Mouse (Mus musculus): Measurements from ENCODE around the gene Zkscan16. TPM values are rescaled to one million over a fixed set of nuclear protein-coding genes. Genes with fewer than 3 reads are reported as not detected.

The Zkscan16 gene
- polyA plus RNA-seq, 2 experiments, result 0.08 to 0.11 TPM

DNA sequence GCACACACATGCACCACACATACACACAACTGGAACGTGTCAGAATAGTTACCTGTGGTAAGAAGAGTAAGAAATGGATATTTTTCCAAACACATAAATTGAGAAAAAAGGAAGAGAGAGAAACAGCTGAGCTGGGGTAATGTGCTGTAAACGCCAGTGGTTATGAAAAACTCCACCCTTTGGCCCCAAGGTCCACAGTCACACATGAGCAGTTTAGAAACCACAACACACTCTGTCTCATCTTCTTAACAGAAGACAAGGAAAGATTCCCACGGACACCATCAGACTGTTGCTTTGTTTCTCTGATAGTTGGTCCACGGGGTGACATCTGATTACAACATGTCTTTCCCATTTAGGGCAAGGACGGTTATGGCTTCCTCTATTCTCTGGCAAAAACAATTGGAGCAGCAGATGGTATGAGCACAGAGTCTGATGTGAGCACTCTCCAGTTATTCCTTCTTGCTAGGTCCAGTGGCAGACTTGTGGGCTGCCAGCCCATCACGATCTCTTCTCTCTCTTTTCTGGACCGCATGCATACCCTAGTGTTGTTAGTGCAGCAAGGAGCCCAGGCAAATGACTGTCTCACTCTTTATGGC lies 46.0 kb downstream of the Zkscan16 start:
- TF ChIP-seq CTCF (IDR thresholded peaks at IDR 0.05; ENCODE audit: low read depth) (no peak), EP300 (IDR thresholded peaks at IDR 0.05; ENCODE audit: low read depth) (no peak)
- ATAC-seq (ENCODE audit: insufficient read depth), result no peak
- WGBS (ENCODE audit: insufficient replicate concordance), result 40% methylated on average over 7 of the region's 7 CpGs
- no peak for DNase-seq (ENCODE audit: low read depth in 3 of 3, low spot score in 3 of 3)
- no peaks in the 10 kb centered on the region for H3K27me3 ChIP-seq (ENCODE audit: control insufficient read depth, insufficient read depth, low read length)
- H3K9me3 ChIP-seq (ENCODE audit: control insufficient read depth, low read length), result no peaks in the 10 kb centered on the region
- H3K4me3 ChIP-seq (ENCODE audit: insufficient read depth in 1 of 2, low read depth in 2 of 2, low read length in 2 of 2), result no peak overlapping the region
- H3K9ac ChIP-seq (replicated peaks), result no peak overlapping the region
- H3K4me2 ChIP-seq (ENCODE audit: low read depth), result no peak overlapping the region
- no peaks in the 10 kb centered on the region for H3K36me3 ChIP-seq (replicated peaks; ENCODE audit: control insufficient read depth, insufficient read depth, low read depth)
- peaks cover 41 to 57% of the 10 kb centered on the region in 2 experiments for H3K4me1 ChIP-seq (replicated peaks; ENCODE audit: control insufficient read depth in 2 of 2, insufficient read depth in 2 of 2, low read length in 1 of 2)
- no peak overlapping the region for H3K27ac ChIP-seq

DNA sequence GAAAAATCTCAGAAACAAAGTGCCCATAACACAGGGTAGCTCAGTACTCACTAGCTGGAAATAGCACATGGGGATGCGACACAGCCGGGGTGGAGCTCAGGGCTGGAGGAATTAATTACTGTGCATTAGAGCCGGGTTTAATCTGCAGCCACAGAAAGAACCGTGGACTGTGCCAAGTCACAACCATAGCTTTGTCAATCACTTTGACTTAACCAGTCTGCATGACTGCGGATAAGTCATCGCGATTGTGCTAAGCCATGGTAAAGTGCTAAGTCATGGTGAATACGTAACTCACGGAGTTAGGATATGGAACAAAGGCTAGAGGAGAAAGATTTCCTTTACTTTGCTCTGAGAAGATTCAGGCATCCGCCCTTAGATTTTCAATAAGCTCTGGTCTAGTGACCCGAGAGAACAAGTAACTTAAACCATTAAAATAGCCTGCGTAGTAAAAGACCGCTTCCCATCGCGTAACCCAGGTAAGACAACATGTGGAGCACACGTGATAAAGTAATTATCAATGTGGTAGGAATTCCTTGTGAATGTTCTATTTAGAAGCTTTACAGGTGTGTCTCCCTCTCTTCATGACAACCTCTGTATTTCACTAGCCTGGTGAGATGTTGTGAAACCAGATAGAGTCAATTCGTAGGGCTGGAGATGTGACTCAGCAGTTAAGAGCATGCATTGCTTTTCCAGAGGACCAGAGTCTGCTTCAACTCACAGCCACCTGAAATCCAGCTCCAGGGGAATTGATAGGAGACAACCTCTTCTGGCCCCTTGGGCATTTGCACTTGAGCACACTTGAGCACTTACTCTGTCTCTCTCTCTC lies 47.4 kb downstream of the Zkscan16 start:
- H3K36me3 ChIP-seq (replicated peaks; ENCODE audit: control insufficient read depth, insufficient read depth, low read depth), result no peaks in the 10 kb centered on the region
- TF ChIP-seq EP300 (IDR thresholded peaks at IDR 0.05; ENCODE audit: low read depth) (no peak), CTCF (IDR thresholded peaks at IDR 0.05; ENCODE audit: low read depth) (no peak)
- no peak overlapping the region for H3K4me3 ChIP-seq (ENCODE audit: insufficient read depth in 1 of 2, low read depth in 2 of 2, low read length in 2 of 2)
- no peaks in the 10 kb centered on the region for H3K27me3 ChIP-seq (ENCODE audit: control insufficient read depth, insufficient read depth, low read length)
- peak; percentile 44; the same call in 1 of the 2 replicates for ATAC-seq (ENCODE audit: insufficient read depth)
- no peaks in the 10 kb centered on the region for H3K9me3 ChIP-seq (ENCODE audit: control insufficient read depth, low read length)
- H3K4me1 ChIP-seq (replicated peaks; ENCODE audit: control insufficient read depth in 2 of 2, insufficient read depth in 2 of 2, low read length in 1 of 2), result peaks cover 43 to 61% of the 10 kb centered on the region in 2 experiments
- 51% methylated on average over 17 of the region's 17 CpGs for WGBS (ENCODE audit: insufficient replicate concordance)
- DNase-seq (ENCODE audit: low read depth in 3 of 3, low spot score in 3 of 3), result peak in 2 of 3 experiments; percentile 43 to 56
- no peak overlapping the region for H3K9ac ChIP-seq (replicated peaks)
- H3K27ac ChIP-seq, result no peak overlapping the region
- H3K4me2 ChIP-seq (ENCODE audit: low read depth), result no peak overlapping the region; the same call in none of the 2 replicates

DNA sequence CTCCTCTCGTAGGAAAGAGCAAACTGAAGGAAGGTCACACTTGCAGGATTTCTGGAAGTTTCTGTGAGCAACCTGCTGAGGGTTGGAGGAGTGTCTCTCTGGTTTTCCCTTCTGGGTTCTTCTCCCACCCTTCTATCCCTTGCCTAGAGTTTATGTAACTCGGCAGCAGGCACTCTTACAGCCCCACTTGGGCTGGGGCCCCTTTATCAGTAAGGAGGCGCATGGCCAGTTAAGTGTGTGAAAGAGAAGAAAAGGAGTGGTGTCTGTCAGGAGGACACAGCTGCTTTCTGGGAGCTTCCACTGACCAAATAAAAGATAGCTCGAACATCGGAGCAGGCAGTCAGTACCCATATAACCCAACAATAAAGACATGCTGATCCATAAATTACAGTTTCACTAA lies 48.8 kb downstream of the Zkscan16 start:
- 21% methylated on average over 5 of the region's 5 CpGs for WGBS (ENCODE audit: insufficient replicate concordance)
- Histone ChIP-seq H3K9me3 (ENCODE audit: control insufficient read depth, low read length) (no peaks in the 10 kb centered on the region), H3K27me3 (ENCODE audit: control insufficient read depth, insufficient read depth, low read length) (no peaks in the 10 kb centered on the region), H3K36me3 (replicated peaks; ENCODE audit: control insufficient read depth, insufficient read depth, low read depth) (no peaks in the 10 kb centered on the region), H3K4me2 (ENCODE audit: low read depth) (peak overlapping the region; percentile 65), H3K9ac (replicated peaks) (peak overlapping the region; percentile 47), H3K4me1 (replicated peaks; ENCODE audit: control insufficient read depth in 2 of 2, insufficient read depth in 2 of 2, low read length in 1 of 2) (peaks cover 37 to 54% of the 10 kb centered on the region in 2 experiments), H3K27ac (peak overlapping the region; percentile 48), H3K4me3 (ENCODE audit: insufficient read depth in 1 of 2, low read depth in 2 of 2, low read length in 2 of 2) (0 out of 4 replicates have a peak overlapping the region, but pooled peaks of 1 of the 2 experiments have one; percentile 12)
- peak; percentile 65 for ATAC-seq (ENCODE audit: insufficient read depth)
- no peak for DNase-seq (ENCODE audit: low read depth in 3 of 3, low spot score in 3 of 3)
- TF ChIP-seq CTCF (IDR thresholded peaks at IDR 0.05; ENCODE audit: low read depth) (no peak), EP300 (IDR thresholded peaks at IDR 0.05; ENCODE audit: low read depth) (no peak)

DNA sequence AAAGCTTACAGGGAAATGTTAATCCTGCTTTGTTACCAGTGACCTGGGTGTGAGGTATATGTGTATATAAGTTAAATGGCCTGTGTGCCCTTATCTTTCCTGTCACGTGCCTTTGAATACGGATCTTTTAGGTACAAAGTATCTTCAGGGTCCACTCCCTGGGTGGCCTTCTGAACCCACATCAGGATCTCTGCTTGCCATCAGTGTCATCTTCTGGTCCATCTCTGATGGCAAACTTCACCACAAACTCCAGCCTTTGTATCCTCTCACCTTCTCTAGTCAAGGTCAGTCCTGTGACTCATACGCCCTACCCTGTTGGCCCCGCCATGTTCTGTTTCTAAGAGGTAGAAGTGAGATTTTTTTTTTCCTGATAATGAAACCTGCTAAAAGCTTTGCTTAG lies 51.3 kb downstream of the Zkscan16 start, which contains the start of gene Dnajc25:
Gene Dnajc25, plus strand, starts transcription at position 301 of the 400 bp plus-strand sequence.
- ATAC-seq (ENCODE audit: insufficient read depth) (no peak), DNase-seq (ENCODE audit: low read depth in 3 of 3, low spot score in 3 of 3) (no peak)
- no peak within 1 kb of the TSS for H3K9ac ChIP-seq (replicated peaks)
- no peaks in the 10 kb centered on the region for H3K36me3 ChIP-seq (replicated peaks; ENCODE audit: control insufficient read depth, insufficient read depth, low read depth)
- WGBS (ENCODE audit: insufficient replicate concordance), result 47% methylated on average over 4 of the region's 4 CpGs
- peaks cover 29 to 41% of the 10 kb centered on the region in 2 experiments for H3K4me1 ChIP-seq (replicated peaks; ENCODE audit: control insufficient read depth in 2 of 2, insufficient read depth in 2 of 2, low read length in 1 of 2)
- H3K9me3 ChIP-seq (ENCODE audit: control insufficient read depth, low read length), result no peaks in the 10 kb centered on the region
- TF ChIP-seq CTCF (IDR thresholded peaks at IDR 0.05; ENCODE audit: low read depth), result no peak
- no peak for TF ChIP-seq EP300 (IDR thresholded peaks at IDR 0.05; ENCODE audit: low read depth)
- no peak within 1 kb of the TSS for H3K27ac ChIP-seq
- no peak within 1 kb of the TSS for H3K4me2 ChIP-seq (ENCODE audit: low read depth)
- no peak within 1 kb of the TSS for H3K4me3 ChIP-seq (ENCODE audit: insufficient read depth in 1 of 2, low read depth in 2 of 2, low read length in 2 of 2)
- H3K27me3 ChIP-seq (ENCODE audit: control insufficient read depth, insufficient read depth, low read length), result no peaks in the 10 kb centered on the region

DNA sequence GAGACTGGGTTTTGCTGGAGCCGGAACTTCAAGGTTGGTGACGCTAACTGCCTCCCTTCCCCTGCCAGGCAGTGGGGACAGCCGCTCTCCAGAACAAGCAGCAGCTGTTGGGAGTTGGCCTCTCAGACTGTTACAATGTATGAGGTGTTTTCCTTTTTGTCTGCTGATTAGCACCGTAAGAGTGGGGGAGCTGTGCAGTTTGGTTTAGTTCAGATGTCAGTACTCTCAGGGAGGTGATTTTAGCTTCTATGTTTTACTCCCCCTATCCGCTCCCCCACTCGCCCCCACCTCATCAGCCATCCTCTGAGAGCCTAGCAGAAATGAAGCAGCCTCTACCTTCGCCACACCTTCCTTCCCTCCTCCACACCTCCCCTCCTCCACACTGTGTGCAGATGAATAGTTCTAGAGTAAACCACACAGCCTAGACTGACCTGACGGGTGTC lies 51.8 kb downstream of the Zkscan16 start:
- Histone ChIP-seq H3K36me3 (replicated peaks; ENCODE audit: control insufficient read depth, insufficient read depth, low read depth) (no peaks in the 10 kb centered on the region), H3K4me1 (replicated peaks; ENCODE audit: control insufficient read depth in 2 of 2, insufficient read depth in 2 of 2, low read length in 1 of 2) (peaks cover 24 to 37% of the 10 kb centered on the region in 2 experiments), H3K4me2 (ENCODE audit: low read depth) (no peak overlapping the region), H3K9ac (replicated peaks) (no peak overlapping the region), H3K4me3 (ENCODE audit: insufficient read depth in 1 of 2, low read depth in 2 of 2, low read length in 2 of 2) (no peak overlapping the region), H3K27me3 (ENCODE audit: control insufficient read depth, insufficient read depth, low read length) (no peaks in the 10 kb centered on the region), H3K27ac (no peak overlapping the region), H3K9me3 (ENCODE audit: control insufficient read depth, low read length) (no peaks in the 10 kb centered on the region)
- no peak for ATAC-seq (ENCODE audit: insufficient read depth)
- 43% methylated on average over 8 of the region's 8 CpGs for WGBS (ENCODE audit: insufficient replicate concordance)
- TF ChIP-seq EP300 (IDR thresholded peaks at IDR 0.05; ENCODE audit: low read depth), result no peak
- DNase-seq (ENCODE audit: low read depth in 3 of 3, low spot score in 3 of 3), result no peak
